Mouse (Mus musculus) lung, embryonic 15.5 days (tissue): ENCODE measurements around the gene Apela. TPM values are rescaled to one million over a fixed set of nuclear protein-coding genes. Genes with fewer than 3 reads are reported as not detected.

ENCODE experiments used
- ATAC-seq: fragments of 200-750 bp; cut with Nextera tagmentation; 2 replicates; pipeline ENCODE4 v1.8.0; 2017; ENCODE audit warnings: moderate number of reproducible peaks, borderline replicate concordance; ENCODE audit not compliant: low FRiP score, low TSS enrichment; ENCODE audit errors: extremely low read depth
- H3K27ac ChIP-seq: fragments of 300-500 bp; sonication (generic); 2 replicates; pipeline ENCODE4 v1.5.1; 2015; ENCODE audit warnings: moderate library complexity, mild to moderate bottlenecking, inconsistent platforms
- H3K27me3 ChIP-seq: fragments of 300-500 bp; sonication (generic); 2 replicates; pipeline ENCODE4 v1.6.1; 2015; ENCODE audit warnings: inconsistent platforms
- H3K36me3 ChIP-seq: fragments of 300-500 bp; sonication (generic); 2 replicates; pipeline ENCODE4 v1.6.1; 2015; ENCODE audit warnings: inconsistent platforms
- H3K4me1 ChIP-seq: fragments of 300-500 bp; sonication (generic); 2 replicates; pipeline ENCODE4 v1.6.1; 2015; ENCODE audit warnings: inconsistent platforms
- H3K4me2 ChIP-seq: fragments of 300-500 bp; sonication (generic); 2 replicates; pipeline ENCODE4 v1.6.1; 2015; ENCODE audit warnings: inconsistent platforms, mild to moderate bottlenecking, moderate library complexity
- H3K4me3 ChIP-seq: fragments of 300-500 bp; sonication (generic); 2 replicates; pipeline ENCODE4 v1.5.1; 2015; ENCODE audit warnings: mild to moderate bottlenecking, inconsistent platforms
- H3K9ac ChIP-seq: fragments of 300-500 bp; sonication (generic); 2 replicates; pipeline ENCODE4 v1.6.1; 2015; ENCODE audit warnings: inconsistent platforms
- H3K9me3 ChIP-seq: fragments of 300-500 bp; sonication (generic); 2 replicates; pipeline ENCODE4 v1.6.1; 2016; ENCODE audit warnings: inconsistent platforms
- WGBS: fragments of 180-500 bp; shearing (Covaris S2); methylation state at CpG from one replicate; pipeline ENCODE4 v1.1.7; 2015; 5-methylcytosine and 5-hydroxymethylcytosine counted together
- polyA plus RNA-seq: library from polyadenylated mRNA; unstranded; fragments of >200 nt; fragmentation: Nextera tagmentation; extraction: Ambion mirVana; gene quantifications from 2 replicates; pipeline ENCODE4 v1.2.1, GENCODE M21; 2015

The Apela gene
- polyA plus RNA-seq, 1 experiment from 2014 or later: 0.90 TPM

DNA sequence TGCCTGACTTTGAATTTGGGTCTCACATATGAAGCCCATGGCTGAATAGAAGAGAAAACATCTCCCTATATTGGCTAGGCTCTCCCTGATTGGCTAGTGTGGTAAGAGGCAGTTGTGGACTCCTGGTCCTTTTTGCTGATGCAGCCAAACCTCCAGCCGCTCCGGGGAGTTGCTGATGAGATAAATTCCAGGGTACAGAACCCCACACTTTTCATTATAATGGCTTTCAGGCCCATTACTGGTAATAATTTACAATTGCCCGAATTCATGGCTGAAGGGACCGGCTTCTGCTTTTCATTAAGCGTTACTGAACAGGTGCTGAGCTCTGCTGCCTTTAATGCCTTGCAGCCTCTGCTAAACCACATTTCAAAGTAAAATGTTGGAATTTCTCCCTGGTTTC lies 16.8 kb upstream of the Apela start:
- Histone ChIP-seq H3K9me3 (no peaks in the 10 kb centered on the region), H3K27ac (no peak overlapping the region)

DNA sequence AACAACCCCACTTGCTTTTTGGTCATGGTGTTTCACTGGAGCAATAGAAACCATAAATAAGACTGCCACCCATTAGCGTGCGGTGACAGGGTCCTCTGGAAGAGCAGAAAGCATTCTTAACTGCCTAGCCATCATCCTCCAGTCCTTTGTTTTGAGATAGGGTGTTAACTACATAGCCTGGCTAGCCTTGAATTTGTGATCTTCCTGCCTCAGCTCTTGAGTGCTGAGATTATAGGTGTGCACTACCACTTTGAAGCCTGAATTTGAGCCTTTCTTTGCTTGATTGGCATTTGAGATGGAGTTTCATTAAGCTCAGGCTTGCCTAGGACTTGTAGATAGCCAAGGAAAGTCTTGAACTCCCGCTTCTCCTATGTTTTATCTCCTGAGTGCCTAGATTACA lies 16.4 kb upstream of the Apela start:
- no peak overlapping the region for H3K27ac ChIP-seq
- H3K9me3 ChIP-seq: no peaks in the 10 kb centered on the region
- no peaks in the 10 kb centered on the region for H3K36me3 ChIP-seq
- H3K4me2 ChIP-seq: no peak overlapping the region
- no peak overlapping the region for H3K4me3 ChIP-seq
- H3K4me1 ChIP-seq: no peaks in the 10 kb centered on the region
- no peak overlapping the region for H3K9ac ChIP-seq
- no peaks in the 10 kb centered on the region for H3K27me3 ChIP-seq
- WGBS: 89% methylated on average over 3 of the region's 3 CpGs
- no peak for ATAC-seq

More for the DNA sequence above, 16.8 kb upstream of the Apela start:
- H3K36me3 ChIP-seq: no peaks in the 10 kb centered on the region
- H3K4me3 ChIP-seq: no peak overlapping the region
- no peak for ATAC-seq
- H3K27me3 ChIP-seq: no peaks in the 10 kb centered on the region
- WGBS: 77% methylated on average over 5 of the region's 5 CpGs
- no peaks in the 10 kb centered on the region for H3K4me1 ChIP-seq
- no peak overlapping the region for H3K9ac ChIP-seq
- no peak overlapping the region for H3K4me2 ChIP-seq

DNA sequence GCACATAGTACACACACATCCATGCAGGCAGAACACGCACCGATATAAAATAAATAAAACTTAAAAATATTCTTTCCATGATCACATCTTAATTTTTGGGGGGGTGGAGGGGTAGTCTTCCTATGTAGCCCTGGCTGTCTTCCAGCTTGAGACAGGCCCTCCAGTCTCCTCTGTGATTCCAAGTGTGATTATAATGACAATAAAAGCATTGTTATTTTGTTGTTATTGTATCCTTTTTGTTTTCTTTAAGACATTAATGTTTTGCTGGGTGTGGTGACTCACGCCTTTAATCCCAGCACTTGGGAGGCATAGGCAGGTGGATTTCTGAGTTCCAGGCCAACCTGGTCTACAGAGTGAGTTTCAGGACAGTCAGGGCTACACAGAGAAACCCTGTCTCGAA lies 10.7 kb upstream of the Apela start:
- Histone ChIP-seq H3K27ac (no peak overlapping the region), H3K4me1 (0 out of 2 replicates have a peak, but pooled peaks cover 6% of the 10 kb centered on the region)
- 75% methylated on average over 4 of the region's 4 CpGs for WGBS

DNA sequence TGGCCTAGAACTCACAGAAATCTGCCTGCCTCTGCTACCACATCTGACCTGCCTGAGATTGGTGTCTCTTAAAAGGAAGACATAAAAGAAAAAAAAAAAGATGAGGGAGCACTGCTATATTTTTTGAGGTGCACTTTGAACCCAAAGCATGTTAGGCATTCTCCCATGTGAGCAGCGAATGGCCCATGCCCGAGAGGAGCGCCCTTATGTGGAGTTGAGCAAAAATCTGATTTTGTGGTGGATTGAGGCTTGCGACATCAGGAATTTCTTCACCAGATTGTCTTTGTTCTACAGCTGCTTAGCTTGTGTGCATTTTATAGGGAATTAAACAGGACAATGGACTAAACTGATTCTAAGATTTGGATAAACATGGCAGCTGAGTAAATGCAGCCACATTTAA lies 10.1 kb upstream of the Apela start:
- H3K4me3 ChIP-seq: no peak overlapping the region
- H3K9ac ChIP-seq: no peak overlapping the region
- H3K36me3 ChIP-seq: no peaks in the 10 kb centered on the region
- 92% methylated on average over 4 of the region's 4 CpGs for WGBS
- no peak for ATAC-seq
- no peak overlapping the region for H3K27ac ChIP-seq
- no peaks in the 10 kb centered on the region for H3K27me3 ChIP-seq
- 0 out of 2 replicates have a peak, but pooled peaks cover 6% of the 10 kb centered on the region for H3K4me1 ChIP-seq
- H3K9me3 ChIP-seq: no peaks in the 10 kb centered on the region
- H3K4me2 ChIP-seq: no peak overlapping the region

More for the DNA sequence above, 10.7 kb upstream of the Apela start:
- Histone ChIP-seq H3K4me2 (no peak overlapping the region), H3K9me3 (no peaks in the 10 kb centered on the region), H3K9ac (no peak overlapping the region), H3K36me3 (no peaks in the 10 kb centered on the region), H3K4me3 (no peak overlapping the region), H3K27me3 (no peaks in the 10 kb centered on the region)
- no peak for ATAC-seq

DNA sequence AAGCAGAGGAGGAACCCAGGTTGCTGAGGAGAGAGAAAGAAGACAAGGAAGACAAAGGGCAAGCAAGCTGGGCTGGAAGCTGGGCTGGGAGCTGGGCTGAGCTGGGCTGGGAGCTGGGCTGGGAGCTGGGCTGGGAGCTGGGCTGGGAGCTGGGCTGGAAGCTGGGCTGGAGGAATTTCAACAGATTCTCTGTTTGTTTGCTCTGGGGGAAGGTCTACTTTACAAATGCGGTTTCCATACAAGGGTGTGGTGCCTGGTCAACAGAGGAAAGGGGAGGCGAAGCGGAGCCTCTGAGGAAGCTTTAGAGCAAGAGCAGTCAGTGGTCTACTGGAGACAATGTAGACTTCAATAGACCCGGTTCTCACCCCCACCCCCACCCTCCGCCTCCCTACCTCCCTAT lies 9.4 kb upstream of the Apela start:
- no peak overlapping the region for H3K27ac ChIP-seq

DNA sequence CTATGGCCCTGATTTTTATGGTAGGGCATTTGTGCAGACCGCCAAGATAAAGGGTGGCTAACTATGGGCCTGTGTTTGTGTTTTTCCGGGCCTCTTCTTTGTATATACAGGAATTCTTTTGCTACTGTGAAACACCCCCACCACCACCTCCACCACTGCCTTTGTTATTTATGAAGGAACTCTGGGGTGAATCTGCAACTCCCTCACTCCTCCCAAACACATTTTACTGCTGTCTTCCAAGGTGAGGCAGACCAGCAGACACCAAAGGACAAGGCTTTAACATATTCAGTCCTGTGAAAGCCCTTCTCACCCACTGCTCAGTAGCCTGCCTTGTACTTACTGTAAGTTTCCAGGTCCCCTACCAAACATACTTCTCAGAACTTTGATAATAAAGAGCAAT lies 3.0 kb downstream of the Apela start:
- no peaks in the 10 kb centered on the region for H3K9me3 ChIP-seq
- H3K4me2 ChIP-seq: no peak overlapping the region
- H3K4me1 ChIP-seq: peaks cover 9% of the 10 kb centered on the region; the same call in 1 of the 2 replicates
- no peak overlapping the region for H3K4me3 ChIP-seq
- no peak overlapping the region for H3K27ac ChIP-seq
- H3K9ac ChIP-seq: no peak overlapping the region
- ATAC-seq: no peak
- no peaks in the 10 kb centered on the region for H3K27me3 ChIP-seq
- 60% methylated on average over 2 of the region's 2 CpGs for WGBS
- no peaks in the 10 kb centered on the region for H3K36me3 ChIP-seq

More for the DNA sequence above, 9.4 kb upstream of the Apela start:
- peak; percentile 55; the same call in 1 of the 2 replicates for ATAC-seq
- no peak overlapping the region for H3K9ac ChIP-seq
- WGBS: 39% methylated on average over 5 of the region's 5 CpGs
- 0 out of 2 replicates have a peak, but pooled peaks cover 6% of the 10 kb centered on the region for H3K4me1 ChIP-seq
- H3K27me3 ChIP-seq: no peaks in the 10 kb centered on the region
- no peaks in the 10 kb centered on the region for H3K9me3 ChIP-seq
- no peaks in the 10 kb centered on the region for H3K36me3 ChIP-seq
- H3K4me2 ChIP-seq: peak overlapping the region; percentile 29; the same call in 1 of the 2 replicates
- no peak overlapping the region for H3K4me3 ChIP-seq

DNA sequence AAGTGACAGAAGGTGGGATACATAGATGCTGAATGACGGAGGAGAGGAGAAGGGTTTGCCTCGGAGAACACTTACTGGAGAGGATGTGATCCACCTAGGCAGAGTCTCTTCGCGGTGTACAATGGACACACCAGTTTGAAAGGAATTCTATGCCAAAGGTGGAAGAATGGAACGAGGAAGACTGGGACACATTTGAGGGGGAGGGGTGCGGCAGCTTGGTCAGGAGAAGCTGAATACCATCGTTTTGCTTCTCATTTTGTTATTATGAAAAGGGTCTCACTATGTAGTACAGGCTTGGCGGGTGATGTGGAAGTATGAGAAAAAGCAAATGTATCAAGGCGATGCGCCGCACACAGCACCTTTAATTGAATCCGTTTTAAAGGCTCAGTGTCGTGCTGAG lies 4.1 kb downstream of the Apela start:
- Histone ChIP-seq H3K4me1 (peaks cover 9% of the 10 kb centered on the region; the same call in 1 of the 2 replicates), H3K9ac (no peak overlapping the region), H3K4me3 (no peak overlapping the region), H3K36me3 (no peaks in the 10 kb centered on the region), H3K27ac (no peak overlapping the region), H3K4me2 (no peak overlapping the region), H3K27me3 (no peaks in the 10 kb centered on the region), H3K9me3 (no peaks in the 10 kb centered on the region)
- no peak for ATAC-seq
- WGBS: 68% methylated on average over 13 of the region's 13 CpGs

DNA sequence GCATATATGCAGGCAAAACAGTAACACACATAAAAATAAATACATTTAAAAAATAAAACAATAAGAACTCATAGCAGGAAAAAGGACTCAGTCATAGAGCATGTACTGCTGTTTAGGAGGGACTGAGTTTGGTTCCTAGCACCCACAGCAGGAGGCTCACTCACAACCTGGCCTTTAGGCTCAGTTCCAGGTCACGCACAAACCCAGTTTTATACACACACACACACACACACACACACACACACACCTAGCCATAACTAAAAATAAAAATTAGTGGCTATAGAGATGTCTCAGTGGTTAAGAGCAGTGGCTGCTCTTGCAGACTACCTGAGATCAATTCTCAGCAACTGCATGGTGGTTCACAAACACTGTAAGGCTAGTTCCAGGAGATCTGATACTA lies 5.0 kb downstream of the Apela start:
- no peaks in the 10 kb centered on the region for H3K27me3 ChIP-seq
- H3K9me3 ChIP-seq: no peaks in the 10 kb centered on the region
- 96% methylated on average over 1 of the region's 1 CpGs for WGBS
- no peaks in the 10 kb centered on the region for H3K36me3 ChIP-seq
- ATAC-seq: no peak
- H3K4me3 ChIP-seq: no peak overlapping the region
- H3K27ac ChIP-seq: no peak overlapping the region
- H3K4me1 ChIP-seq: 0 out of 2 replicates have a peak, but pooled peaks cover 6% of the 10 kb centered on the region
- no peak overlapping the region for H3K9ac ChIP-seq
- H3K4me2 ChIP-seq: no peak overlapping the region

DNA sequence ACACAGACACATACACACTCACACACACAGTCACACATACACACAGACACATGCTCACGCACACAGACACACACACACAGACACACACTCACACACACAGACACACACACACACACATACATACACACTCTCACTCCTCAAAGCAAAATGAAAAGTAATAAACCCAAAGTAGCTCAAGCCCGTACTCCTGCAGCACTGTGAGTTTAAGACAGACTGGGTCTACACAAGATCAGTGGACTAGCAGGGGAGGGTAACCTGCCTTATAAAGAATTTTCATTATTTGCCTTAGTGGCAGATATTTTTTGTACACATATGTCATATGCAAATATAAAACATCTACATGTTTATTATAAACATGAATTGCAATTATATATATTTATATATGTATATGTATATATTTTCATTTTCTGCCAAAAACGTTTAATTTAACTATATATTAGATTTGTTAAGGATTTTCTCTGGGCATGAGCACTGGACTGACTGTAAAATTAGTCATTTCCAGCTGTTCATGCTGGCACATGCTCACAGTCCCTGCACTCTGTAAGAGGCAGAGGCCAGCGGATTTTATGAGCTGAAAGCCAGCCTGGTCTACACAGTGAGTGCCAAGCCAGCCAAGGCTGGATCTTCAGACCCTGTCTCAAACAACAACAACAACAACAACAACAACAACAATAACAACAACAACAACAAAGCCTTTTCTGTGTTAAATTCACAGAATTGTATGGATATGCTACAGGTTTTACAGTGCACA lies 6.2 kb downstream of the Apela start:
- Histone ChIP-seq H3K27me3 (no peaks in the 10 kb centered on the region), H3K4me3 (no peak overlapping the region), H3K36me3 (no peaks in the 10 kb centered on the region), H3K27ac (no peak overlapping the region), H3K4me2 (no peak overlapping the region), H3K9ac (no peak overlapping the region), H3K4me1 (0 out of 2 replicates have a peak, but pooled peaks cover 6% of the 10 kb centered on the region), H3K9me3 (no peaks in the 10 kb centered on the region)
- 66% methylated on average over 4 of the region's 4 CpGs for WGBS
- ATAC-seq: no peak

DNA sequence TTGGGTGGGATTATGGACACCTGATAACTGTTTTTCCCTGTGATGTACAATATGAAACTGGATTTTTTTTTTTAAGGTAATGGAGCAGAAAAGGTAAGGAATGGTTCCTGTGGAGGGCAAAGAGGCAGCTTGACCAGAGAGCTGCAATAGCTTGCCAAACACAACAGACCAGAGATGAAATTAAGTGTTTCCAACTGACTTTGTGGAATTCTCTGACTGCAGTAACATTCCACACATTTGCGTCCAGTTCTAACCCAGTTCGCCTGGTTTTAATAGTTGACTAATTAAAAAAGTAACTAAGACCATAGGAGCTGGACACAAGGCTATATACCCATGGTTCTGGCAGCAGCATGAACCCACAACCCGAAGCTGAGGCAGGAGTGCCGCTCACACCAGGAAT lies 7.4 kb downstream of the Apela start:
- 76% methylated on average over 4 of the region's 4 CpGs for WGBS
- Histone ChIP-seq H3K4me2 (no peak overlapping the region), H3K4me3 (no peak overlapping the region), H3K36me3 (no peaks in the 10 kb centered on the region), H3K9ac (no peak overlapping the region), H3K27me3 (no peaks in the 10 kb centered on the region), H3K9me3 (no peaks in the 10 kb centered on the region), H3K4me1 (no peaks in the 10 kb centered on the region), H3K27ac (no peak overlapping the region)
- ATAC-seq: no peak

DNA sequence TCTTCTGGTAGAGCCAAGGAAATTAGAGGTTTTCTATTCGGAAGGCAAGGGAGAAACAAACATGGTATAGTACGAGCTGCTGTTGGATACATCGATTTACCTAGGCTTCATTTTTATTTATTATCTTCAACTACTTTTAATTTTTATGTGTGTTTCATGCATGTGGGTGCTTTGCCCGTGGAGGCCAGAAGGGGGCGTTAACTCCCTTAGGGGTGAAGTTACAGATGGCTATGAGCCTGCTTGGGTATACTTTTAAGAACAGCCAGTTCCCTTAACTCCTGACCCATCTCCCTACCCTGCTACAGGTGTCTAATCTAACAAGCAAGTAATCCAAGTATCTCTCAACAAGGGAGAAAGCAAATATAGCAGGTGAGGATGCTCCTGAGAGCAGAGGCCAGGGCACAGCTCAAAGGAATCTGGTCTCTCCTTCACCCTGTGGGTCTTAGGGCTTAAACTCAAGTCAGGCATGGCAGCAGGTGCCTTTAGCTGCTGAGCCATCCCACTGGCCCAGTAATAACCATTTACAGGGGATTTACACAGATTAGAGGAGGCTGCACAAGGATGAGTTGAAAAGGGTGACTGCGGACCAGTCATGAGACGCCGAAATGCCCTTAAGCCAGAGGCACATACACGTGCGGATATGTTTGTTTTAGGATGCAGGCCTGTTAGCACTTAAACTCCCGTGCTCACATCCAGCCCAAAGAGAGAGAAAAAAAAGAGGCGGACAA lies 8.0 kb downstream of the Apela start:
- Histone ChIP-seq H3K9ac (no peak overlapping the region), H3K4me2 (no peak overlapping the region), H3K4me3 (no peak overlapping the region), H3K9me3 (no peaks in the 10 kb centered on the region), H3K27ac (no peak overlapping the region), H3K27me3 (no peaks in the 10 kb centered on the region), H3K4me1 (no peaks in the 10 kb centered on the region), H3K36me3 (no peaks in the 10 kb centered on the region)
- WGBS: 72% methylated on average over 12 of the region's 12 CpGs
- ATAC-seq: no peak

DNA sequence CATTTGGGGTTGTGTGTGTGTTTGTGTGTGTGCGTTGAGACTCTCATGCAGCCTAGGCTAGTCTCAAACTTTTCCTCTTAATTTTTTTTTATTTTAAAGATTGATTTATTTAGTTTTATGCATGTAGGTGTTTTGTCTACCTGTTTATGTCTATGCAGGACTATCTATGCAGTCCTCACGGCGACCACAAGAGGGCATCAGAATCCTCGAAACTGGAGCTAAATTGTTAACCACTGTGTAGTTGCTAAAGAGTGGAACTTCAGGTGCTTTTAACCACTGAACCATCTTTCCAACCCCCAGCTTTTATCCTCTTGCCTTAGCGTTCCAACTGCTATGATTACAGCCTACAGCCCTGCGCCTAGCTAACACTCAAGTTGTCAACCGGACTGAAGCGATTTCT lies 14.7 kb downstream of the Apela start:
- no peak overlapping the region for H3K4me2 ChIP-seq
- WGBS: 48% methylated on average over 8 of the region's 8 CpGs
- H3K9me3 ChIP-seq: no peaks in the 10 kb centered on the region
- no peaks in the 10 kb centered on the region for H3K4me1 ChIP-seq
- H3K36me3 ChIP-seq: no peaks in the 10 kb centered on the region
- H3K9ac ChIP-seq: no peak overlapping the region
- no peaks in the 10 kb centered on the region for H3K27me3 ChIP-seq
- ATAC-seq: no peak
- no peak overlapping the region for H3K27ac ChIP-seq
- no peak overlapping the region for H3K4me3 ChIP-seq
